In the genomic region with DNA sequence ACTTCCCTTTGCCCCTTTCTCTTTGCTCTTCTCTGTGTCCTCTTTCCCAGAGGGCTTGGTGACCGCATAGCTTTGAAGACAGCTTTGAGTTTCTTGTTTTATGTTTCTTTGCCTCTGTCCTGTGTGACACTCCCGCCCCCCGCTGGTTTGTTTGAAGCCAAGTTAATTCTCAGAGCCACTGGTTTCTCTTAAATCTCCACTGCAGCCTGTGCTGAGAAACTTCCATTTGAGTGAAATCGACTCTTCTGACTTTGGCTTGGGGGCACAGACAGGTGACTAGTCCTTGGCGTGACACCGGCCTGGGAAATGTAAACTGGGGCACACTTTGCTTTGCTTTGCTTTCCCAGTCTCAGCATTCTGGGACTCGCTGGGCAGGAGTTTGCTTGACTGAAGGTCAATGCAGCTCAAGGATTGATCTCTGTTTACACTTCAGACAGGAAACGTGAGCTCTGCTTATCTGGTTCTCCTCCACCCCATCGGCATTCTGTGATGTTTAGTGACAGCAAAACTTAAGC, we compare ENCODE assay signal across 8 mouse cellular contexts. TPM values are rescaled to one million over a fixed set of nuclear protein-coding genes. Genes with fewer than 3 reads are reported as not detected.
DNase-seq lines count a peak whose midpoint lies in the region; ATAC-seq lines count a peak whose summit lies in the region.

No protein-coding gene starts in this region.

- no peak overlapping the region for H3K27ac ChIP-seq in forebrain, embryonic 14.5 days (ENCODE audit: low read depth, low read length)
- peak overlapping the region; percentile 57; the same call in 1 of the 2 replicates for H3K27ac ChIP-seq in midbrain, embryonic 14.5 days (replicated peaks; ENCODE audit: low read depth, low read length)

- H3K36me3 ChIP-seq in forebrain, embryonic 14.5 days (ENCODE audit: control insufficient read depth, insufficient read depth, low read length), result no peaks in the 10 kb centered on the region
- H3K36me3 ChIP-seq in midbrain, embryonic 14.5 days (ENCODE audit: control insufficient read depth, insufficient read depth, low read length), result no peaks in the 10 kb centered on the region

- H3K27me3 ChIP-seq in forebrain, embryonic 14.5 days (replicated peaks; ENCODE audit: control insufficient read depth, insufficient read depth, low read length), result no peaks in the 10 kb centered on the region
- H3K27me3 ChIP-seq in midbrain, embryonic 14.5 days (ENCODE audit: control insufficient read depth, insufficient read depth, low read length), result no peaks in the 10 kb centered on the region

- 0 out of 2 replicates have a peak, but pooled peaks have one; percentile 21 for ATAC-seq in forebrain, embryonic 14.5 days
- ATAC-seq in midbrain, embryonic 14.5 days (ENCODE audit: low FRiP score, low TSS enrichment), result no peak

- WGBS in forebrain, embryonic 14.5 days, result 15% methylated on average over 9 of the region's 9 CpGs
- WGBS in midbrain, embryonic 14.5 days, result 5% methylated on average over 9 of the region's 9 CpGs

- no peak overlapping the region for H3K9ac ChIP-seq in forebrain, embryonic 14.5 days (ENCODE audit: low read length)
- H3K9ac ChIP-seq in midbrain, embryonic 14.5 days (replicated peaks; ENCODE audit: low read length), result no peak overlapping the region

- no peak overlapping the region for H3K4me3 ChIP-seq in forebrain, embryonic 14.5 days (ENCODE audit: low read depth, low read length)
- H3K4me3 ChIP-seq in midbrain, embryonic 14.5 days (replicated peaks; ENCODE audit: low read depth, low read length), result no peak overlapping the region

- no peak overlapping the region for H3K4me2 ChIP-seq in forebrain, embryonic 14.5 days (ENCODE audit: low read length)
- no peak overlapping the region for H3K4me2 ChIP-seq in midbrain, embryonic 14.5 days (ENCODE audit: low read length)

- no peaks in the 10 kb centered on the region for H3K9me3 ChIP-seq in forebrain, embryonic 14.5 days (replicated peaks; ENCODE audit: control insufficient read depth, low read length)
- H3K9me3 ChIP-seq in midbrain, embryonic 14.5 days (ENCODE audit: control insufficient read depth, low read length), result no peaks in the 10 kb centered on the region

- H3K4me1 ChIP-seq in forebrain, embryonic 14.5 days (ENCODE audit: control insufficient read depth, insufficient read depth, low read length), result peaks cover 16% of the 10 kb centered on the region
- peaks cover 52% of the 10 kb centered on the region for H3K4me1 ChIP-seq in midbrain, embryonic 14.5 days (ENCODE audit: control insufficient read depth, insufficient read depth, low read length)

- peak; percentile 9 to 25 for DNase-seq in spleen, postnatal 36 days (ENCODE audit: low spot score in 2 of 2)
- no peak for DNase-seq in spleen, adult 12 weeks (ENCODE audit: low spot score)
- peak; percentile 42 for DNase-seq in forebrain, embryonic 14.5 days (ENCODE audit: low spot score)
- peak; percentile 20 for DNase-seq in kidney, postnatal 14 days
- DNase-seq in midbrain, embryonic 14.5 days, result peak; percentile 68
- no peak for DNase-seq in retina, embryonic 14.5 days (ENCODE audit: low spot score)
- DNase-seq in natural killer cell, adult 2 months (ENCODE audit: low spot score in 2 of 2), result no peak
- DNase-seq in T-cell, adult 2 months (ENCODE audit: low spot score), result no peak

RNA-seq across cellular contexts. Expression of a gene that starts 12.3 kb away (rescaled TPM):
- 7.9 and 8.2 TPM in 2 replicates for polyA plus RNA-seq in forebrain, embryonic 14.5 days (2014; fragmentation: Nextera tagmentation; extraction: Ambion mirVana)
- polyA plus RNA-seq in midbrain, embryonic 14.5 days (2014; fragmentation: Nextera tagmentation; extraction: Ambion mirVana), result 9.3 and 13.1 TPM in 2 replicates

RNA-seq across cellular contexts. Expression of a gene that starts 13.1 kb away (rescaled TPM):
- polyA plus RNA-seq in forebrain, embryonic 14.5 days (2014; fragmentation: Nextera tagmentation; extraction: Ambion mirVana), result 16.6 and 18.8 TPM in 2 replicates
- 21.7 and 22.1 TPM in 2 replicates for polyA plus RNA-seq in midbrain, embryonic 14.5 days (2014; fragmentation: Nextera tagmentation; extraction: Ambion mirVana)

Comparison
In these comparisons a context has a peak if more than half of its experiments do, and no peak if none do; other contexts are left out.
1. DNase-seq: peak in spleen, postnatal 36 days (2 of 2), forebrain, embryonic 14.5 days (single experiment), kidney, postnatal 14 days (single experiment) and midbrain, embryonic 14.5 days (single experiment); none in spleen, adult 12 weeks (single experiment), retina, embryonic 14.5 days (single experiment), natural killer cell, adult 2 months (0 of 2) and T-cell, adult 2 months (single experiment).